Mouse (Mus musculus) hindbrain, embryonic 16.5 days (tissue): ENCODE measurements at regions not wholly inside any gene's neighbourhood (a gene's known extent, or its start where the extent isn't known, plus 50 kb on each side); places are given as distances from the start of the nearest gene placed in this dataset.

Source experiments
- ATAC-seq: fragments of 200-750 bp; cut with Nextera tagmentation; 2 replicates; pipeline ENCODE4 v1.8.0; 2017; ENCODE audit warnings: moderate TSS enrichment, moderate library complexity
- H3K27ac ChIP-seq: fragments of 300-500 bp; sonication (generic); 2 replicates; pipeline ENCODE4 v1.5.1; 2014; ENCODE audit warnings: low read depth, mild to moderate bottlenecking, control low read depth, low read length, moderate library complexity
- H3K27me3 ChIP-seq: fragments of 300-500 bp; sonication (generic); replicated peaks from 2 replicates; pipeline ENCODE4 v1.6.1; 2014; ENCODE audit warnings: low read length; ENCODE audit not compliant: control insufficient read depth, insufficient read depth
- H3K36me3 ChIP-seq: fragments of 300-500 bp; sonication (generic); 2 replicates; pipeline ENCODE4 v1.6.1; 2014; ENCODE audit warnings: mild to moderate bottlenecking, low read length, moderate library complexity, mixed read lengths; ENCODE audit not compliant: control insufficient read depth, insufficient read depth
- H3K4me1 ChIP-seq: fragments of 300-500 bp; sonication (generic); 2 replicates; pipeline ENCODE4 v1.6.1; 2014; ENCODE audit warnings: low read depth, low read length; ENCODE audit not compliant: control insufficient read depth, insufficient read depth
- H3K4me2 ChIP-seq: fragments of 300-500 bp; sonication (generic); 2 replicates; pipeline ENCODE4 v1.6.1; 2014; ENCODE audit warnings: mild to moderate bottlenecking, low read length, control low read depth, moderate library complexity
- H3K4me3 ChIP-seq: fragments of 300-500 bp; sonication (generic); 2 replicates; pipeline ENCODE4 v1.5.1; 2014; ENCODE audit warnings: mild to moderate bottlenecking, low read length, control low read depth, moderate library complexity
- H3K9ac ChIP-seq: fragments of 300-500 bp; sonication (generic); 2 replicates; pipeline ENCODE4 v1.6.1; 2014; ENCODE audit warnings: low read depth, mild to moderate bottlenecking, control low read depth, low read length, moderate library complexity
- H3K9me3 ChIP-seq: fragments of 300-500 bp; sonication (generic); 2 replicates; pipeline ENCODE4 v1.6.1; 2014; ENCODE audit warnings: mild to moderate bottlenecking, low read length, moderate library complexity; ENCODE audit not compliant: control insufficient read depth
- WGBS: fragments of 180-500 bp; shearing (Covaris S2); extraction: QIAGEN DNeasy Blood & Tissue Kit; methylation state at CpG from one replicate; pipeline ENCODE4 v1.1.7; 2014; 5-methylcytosine and 5-hydroxymethylcytosine counted together

DNA sequence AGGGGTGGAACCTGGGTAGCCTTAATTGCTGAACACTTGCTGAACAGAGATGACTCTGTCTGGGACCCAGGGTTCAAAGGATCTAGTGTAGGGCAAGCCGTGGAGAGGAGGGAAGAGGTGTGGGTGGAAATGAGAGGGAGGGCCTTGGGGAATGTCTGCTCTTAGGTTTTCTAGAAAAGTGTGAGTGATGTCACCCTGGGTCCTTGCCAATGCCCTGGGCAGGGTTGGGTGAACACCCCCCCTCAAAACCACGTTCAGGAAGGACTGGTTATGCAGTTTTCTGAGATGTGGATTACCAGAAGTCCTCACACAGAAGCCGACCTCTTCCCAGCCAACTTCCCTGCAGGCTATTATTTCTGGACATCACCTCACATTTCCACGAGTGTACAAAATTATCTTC is 252.4 kb upstream of the Habp2 start:
- no peaks in the 10 kb centered on the region for H3K27me3 ChIP-seq
- 80% methylated on average over 4 of the region's 4 CpGs for WGBS
- no peak for ATAC-seq
- peaks cover 6% of the 10 kb centered on the region for H3K4me1 ChIP-seq
- no peak overlapping the region for H3K4me3 ChIP-seq
- H3K36me3 ChIP-seq = no peaks in the 10 kb centered on the region
- no peak overlapping the region for H3K9ac ChIP-seq
- H3K9me3 ChIP-seq = no peaks in the 10 kb centered on the region
- no peak overlapping the region for H3K27ac ChIP-seq
- H3K4me2 ChIP-seq = no peak overlapping the region

DNA sequence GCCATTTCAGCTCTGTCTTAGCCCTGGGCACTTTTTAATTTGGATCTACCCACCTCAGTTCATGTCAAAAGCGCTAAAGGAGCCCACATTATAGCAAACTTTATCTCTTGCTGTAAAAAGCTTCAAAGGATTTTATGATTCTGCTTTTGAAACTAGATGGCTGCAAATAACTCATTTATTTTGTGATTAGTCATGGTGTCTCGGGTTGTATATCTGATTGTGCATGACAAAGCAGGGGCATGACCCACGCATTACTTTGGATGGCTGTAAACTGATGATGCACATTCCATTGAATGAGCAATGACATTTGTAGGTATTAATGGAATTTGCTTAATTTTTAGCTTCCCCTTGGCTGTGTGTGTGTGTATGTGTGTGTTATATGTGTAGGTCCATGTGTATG is 249.4 kb upstream of the Habp2 start:
- ATAC-seq = no peak
- H3K9me3 ChIP-seq = no peaks in the 10 kb centered on the region
- H3K4me1 ChIP-seq = no peaks in the 10 kb centered on the region; the same call in 1 of the 2 replicates
- WGBS = 72% methylated on average over 3 of the region's 3 CpGs
- no peaks in the 10 kb centered on the region for H3K27me3 ChIP-seq
- no peaks in the 10 kb centered on the region for H3K36me3 ChIP-seq
- H3K27ac ChIP-seq = no peak overlapping the region
- no peak overlapping the region for H3K4me2 ChIP-seq
- H3K4me3 ChIP-seq = no peak overlapping the region
- no peak overlapping the region for H3K9ac ChIP-seq

DNA sequence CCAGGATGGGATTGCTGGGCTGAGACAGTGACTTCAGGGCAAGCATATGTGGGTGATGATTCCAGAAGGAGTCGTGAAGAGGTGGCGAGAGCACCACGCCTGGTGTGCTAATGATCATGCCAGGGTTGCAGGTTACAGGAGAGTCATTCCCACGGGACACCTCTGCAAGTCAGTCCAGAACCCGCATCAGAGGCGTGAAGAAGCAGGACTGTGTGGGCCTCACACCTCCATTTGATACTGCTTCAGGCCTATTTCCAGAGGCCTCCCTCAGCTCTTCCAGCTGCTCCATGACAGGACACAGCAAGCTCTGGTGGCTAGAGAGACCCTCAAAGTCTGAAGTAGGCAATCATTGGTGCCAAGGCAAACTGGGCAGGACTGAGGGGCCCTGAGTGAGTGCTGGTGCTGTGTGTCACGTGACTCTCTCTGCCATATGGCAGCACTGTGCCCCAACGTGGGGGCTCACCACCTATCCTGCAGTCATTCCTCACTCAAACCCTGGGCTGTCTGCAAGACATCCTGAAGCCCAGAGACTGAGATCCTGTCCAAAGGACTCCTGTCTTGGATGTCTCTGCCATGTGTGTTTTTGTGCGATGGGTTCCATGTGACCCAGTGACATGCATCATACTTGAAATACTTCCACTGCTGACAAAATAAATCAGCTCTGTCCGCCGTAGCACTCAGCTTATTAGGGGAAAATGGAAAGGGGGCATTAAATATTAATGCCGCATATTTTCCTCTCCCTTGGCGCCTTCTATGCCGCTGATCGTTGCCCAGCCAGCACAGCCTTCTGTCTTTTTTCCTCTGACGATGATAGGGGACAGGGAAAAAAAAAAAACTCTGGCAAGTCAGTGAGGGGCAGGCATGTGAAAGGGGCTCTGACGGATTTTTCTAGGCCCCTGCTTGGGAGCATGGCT is 247.6 kb upstream of the Habp2 start:
- 55% methylated on average over 17 of the region's 17 CpGs for WGBS
- Histone ChIP-seq H3K27ac (no peak overlapping the region), H3K4me1 (no peaks in the 10 kb centered on the region; the same call in 1 of the 2 replicates), H3K27me3 (no peaks in the 10 kb centered on the region), H3K36me3 (no peaks in the 10 kb centered on the region), H3K4me2 (no peak overlapping the region), H3K4me3 (no peak overlapping the region), H3K9ac (no peak overlapping the region), H3K9me3 (no peaks in the 10 kb centered on the region)
- ATAC-seq = 0 out of 2 replicates have a peak, but pooled peaks have one; percentile 34

DNA sequence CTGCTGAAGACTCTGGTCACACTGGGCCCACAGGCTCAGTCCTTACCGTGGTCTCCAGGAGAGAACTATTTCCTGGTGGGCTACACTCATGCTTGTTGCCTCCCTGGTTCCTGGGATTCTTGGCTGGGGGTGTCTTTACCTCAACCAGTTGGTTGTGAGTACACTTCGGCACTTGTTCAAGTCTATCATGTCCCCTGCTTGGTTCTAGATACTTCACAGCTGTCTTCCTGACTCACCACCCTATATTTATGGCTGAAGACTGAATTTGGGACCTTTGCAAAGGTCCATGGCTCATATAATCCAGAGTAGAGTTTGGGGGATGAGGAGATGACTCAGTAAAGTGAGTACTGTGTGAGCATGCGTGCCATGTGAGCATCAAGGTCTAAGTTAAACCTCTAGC is 245.0 kb upstream of the Habp2 start:
- H3K36me3 ChIP-seq = no peaks in the 10 kb centered on the region
- no peak for ATAC-seq
- no peak overlapping the region for H3K4me2 ChIP-seq
- no peak overlapping the region for H3K27ac ChIP-seq
- H3K4me1 ChIP-seq = no peaks in the 10 kb centered on the region; the same call in 1 of the 2 replicates
- H3K9ac ChIP-seq = no peak overlapping the region
- WGBS = 94% methylated on average over 3 of the region's 3 CpGs
- H3K27me3 ChIP-seq = no peaks in the 10 kb centered on the region
- H3K9me3 ChIP-seq = no peaks in the 10 kb centered on the region
- H3K4me3 ChIP-seq = no peak overlapping the region

GRCm38 (mm10) chr19:56046784-56047390 is 240.1 kb upstream of the Habp2 start:
- Histone ChIP-seq H3K9me3 (no peaks in the 10 kb centered on the region), H3K27ac (no peak overlapping the region), H3K27me3 (no peaks in the 10 kb centered on the region), H3K9ac (no peak overlapping the region), H3K4me3 (no peak overlapping the region), H3K4me1 (no peaks in the 10 kb centered on the region), H3K36me3 (no peaks in the 10 kb centered on the region), H3K4me2 (no peak overlapping the region)
- 74% methylated on average over 16 of the region's 16 CpGs for WGBS
- no peak for ATAC-seq

- Histone ChIP-seq H3K27ac (no peak overlapping the region), H3K27me3 (no peaks in the 10 kb centered on the region; the same call in 1 of the 2 replicates), H3K4me2 (no peak overlapping the region), H3K9ac (no peak overlapping the region), H3K36me3 (no peaks in the 10 kb centered on the region), H3K4me3 (no peak overlapping the region), H3K9me3 (no peaks in the 10 kb centered on the region), H3K4me1 (no peaks in the 10 kb centered on the region)
- 95% methylated on average over 8 of the region's 8 CpGs for WGBS
- no peak for ATAC-seq
These were observed 232.8 kb upstream of the Habp2 start for GRCm38 (mm10) chr19:56054186-56054585.

- H3K4me1 ChIP-seq = no peaks in the 10 kb centered on the region
- ATAC-seq = no peak
- H3K27ac ChIP-seq = no peak overlapping the region
- H3K9me3 ChIP-seq = no peaks in the 10 kb centered on the region
- 85% methylated on average over 6 of the region's 6 CpGs for WGBS
- H3K4me2 ChIP-seq = no peak overlapping the region
- H3K36me3 ChIP-seq = no peaks in the 10 kb centered on the region
- no peak overlapping the region for H3K9ac ChIP-seq
- H3K4me3 ChIP-seq = no peak overlapping the region
- no peaks in the 10 kb centered on the region; the same call in 1 of the 2 replicates for H3K27me3 ChIP-seq
These were observed 230.5 kb upstream of the Habp2 start for GRCm38 (mm10) chr19:56056397-56056796.

DNA sequence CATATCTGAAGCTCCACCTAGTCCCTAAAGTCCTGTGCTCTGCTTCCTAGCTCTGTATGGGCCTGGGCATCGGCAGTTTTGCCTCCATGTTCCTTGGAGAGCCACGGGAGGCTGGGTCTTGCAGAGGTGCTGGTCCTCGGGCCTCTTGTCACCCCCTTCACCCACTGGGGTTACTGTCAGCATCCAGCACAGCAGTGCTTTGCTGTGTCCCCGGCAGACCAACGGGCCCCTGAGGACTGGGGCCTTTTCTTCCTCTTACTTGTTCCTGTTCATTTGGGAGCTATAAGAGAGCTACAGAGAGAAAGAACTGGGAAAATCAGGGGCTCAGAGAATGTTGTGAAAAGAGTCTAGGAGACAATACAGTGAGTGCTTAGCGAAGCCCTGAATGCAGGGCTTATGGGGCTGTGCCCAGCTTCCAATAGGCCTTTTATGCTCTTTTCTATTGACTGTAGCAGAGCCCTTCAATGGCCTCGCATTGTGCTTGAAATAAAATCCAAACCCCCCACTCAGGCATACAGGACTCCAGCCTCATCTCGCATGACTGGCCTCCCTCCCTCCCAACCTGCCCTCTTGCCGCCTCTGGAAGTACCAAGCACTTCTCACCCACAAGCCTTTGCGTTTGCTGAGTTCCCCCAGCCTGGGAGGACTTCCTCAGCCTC is 224.9 kb upstream of the Habp2 start:
- 19% methylated on average over 10 of the region's 10 CpGs for WGBS
- H3K4me3 ChIP-seq = no peak overlapping the region
- no peaks in the 10 kb centered on the region for H3K36me3 ChIP-seq
- H3K27me3 ChIP-seq = peaks cover 4% of the 10 kb centered on the region; the same call in 1 of the 2 replicates
- H3K27ac ChIP-seq = peak overlapping the region; percentile 54; the same call in 1 of the 2 replicates
- H3K9ac ChIP-seq = no peak overlapping the region
- H3K4me2 ChIP-seq = no peak overlapping the region
- peak; percentile 93 for ATAC-seq
- H3K9me3 ChIP-seq = no peaks in the 10 kb centered on the region
- H3K4me1 ChIP-seq = peaks cover 4% of the 10 kb centered on the region; the same call in 1 of the 2 replicates

DNA sequence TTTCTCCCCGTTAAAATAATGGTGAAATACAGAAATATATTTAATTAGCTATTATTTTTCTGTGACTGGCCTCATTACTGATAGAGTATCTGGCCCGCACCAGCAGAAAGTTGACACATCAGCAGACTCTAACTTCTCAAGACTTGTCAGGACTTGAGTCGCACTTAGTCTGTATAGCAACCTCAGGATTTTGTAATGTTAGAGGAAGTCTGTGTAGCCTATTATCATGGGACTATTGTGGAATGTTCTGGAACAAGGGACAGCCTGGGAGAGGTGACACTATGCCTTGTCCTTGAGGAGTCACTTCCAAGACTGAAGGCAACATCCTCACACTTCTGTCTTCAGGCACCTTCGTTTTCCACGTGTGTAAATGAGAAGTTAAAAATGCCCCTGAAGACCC is 223.8 kb upstream of the Habp2 start:
- Histone ChIP-seq H3K9me3 (no peaks in the 10 kb centered on the region), H3K4me2 (no peak overlapping the region), H3K9ac (no peak overlapping the region), H3K27ac (no peak overlapping the region), H3K4me1 (peaks cover 4% of the 10 kb centered on the region; the same call in 1 of the 2 replicates), H3K4me3 (no peak overlapping the region), H3K36me3 (no peaks in the 10 kb centered on the region), H3K27me3 (peaks cover 4% of the 10 kb centered on the region; the same call in 1 of the 2 replicates)
- WGBS = 48% methylated on average over 5 of the region's 5 CpGs
- ATAC-seq = no peak
